Mouse (Mus musculus) cerebellum, adult 2 months (tissue): ENCODE measurements around the gene Gm28051. TPM values are rescaled to one million over a fixed set of nuclear protein-coding genes. Genes with fewer than 3 reads are reported as not detected.

Experiments
- DNase-seq, 2 experiments: peaks; one replicate each; pipeline ENCODE4 v3.0.0; 2021
- H3K27ac ChIP-seq: fragments of 200-500 bp; 2 replicates; pipeline ENCODE4 v1.5.1; 2012; ENCODE audit warnings: low read length, control low read depth, inconsistent platforms; ENCODE audit not compliant: insufficient read depth
- H3K27me3 ChIP-seq: fragments of 200-500 bp; 2 replicates; pipeline ENCODE4 v1.6.1; 2012; ENCODE audit warnings: inconsistent platforms, mild to moderate bottlenecking, low read length, moderate library complexity; ENCODE audit not compliant: control insufficient read depth, insufficient read depth
- H3K4me1 ChIP-seq: fragments of 200-500 bp; 2 replicates; pipeline ENCODE4 v1.6.1; 2011; ENCODE audit warnings: low read length; ENCODE audit not compliant: control insufficient read depth, insufficient read depth
- H3K4me3 ChIP-seq: fragments of 200-500 bp; replicated peaks from 2 replicates; pipeline ENCODE3; 2011; ENCODE audit warnings: mild to moderate bottlenecking, low read depth, low read length, control low read depth; ENCODE audit not compliant: insufficient read depth
- CTCF ChIP-seq: fragments of 200-500 bp; IDR thresholded peaks from 2 replicates; pipeline ENCODE4 v1.5.1; 2011; ENCODE audit warnings: low read depth, mild to moderate bottlenecking, control low read depth, low read length, moderate library complexity, borderline replicate concordance; ENCODE audit not compliant: insufficient read depth
- POLR2A ChIP-seq: fragments of 200-500 bp; IDR thresholded peaks from 2 replicates; pipeline ENCODE4 v1.6.1; 2011; ENCODE audit warnings: low read length, control low read depth, borderline replicate concordance; ENCODE audit not compliant: insufficient read depth
- WGBS: fragments of 180-500 bp; shearing (Covaris S2); methylation state at CpG from one replicate; pipeline ENCODE4 v1.1.7; 2018; 5-methylcytosine and 5-hydroxymethylcytosine counted together
- polyA plus RNA-seq: library from polyadenylated mRNA; depleted of rRNA; stranded (reverse); fragments of >200 nt; gene quantifications from 2 replicates; pipeline ENCODE4 v1.2.3, GENCODE M21; 2012

Gene Gm28051
- polyA plus RNA-seq, 1 experiment: not detected

DNA sequence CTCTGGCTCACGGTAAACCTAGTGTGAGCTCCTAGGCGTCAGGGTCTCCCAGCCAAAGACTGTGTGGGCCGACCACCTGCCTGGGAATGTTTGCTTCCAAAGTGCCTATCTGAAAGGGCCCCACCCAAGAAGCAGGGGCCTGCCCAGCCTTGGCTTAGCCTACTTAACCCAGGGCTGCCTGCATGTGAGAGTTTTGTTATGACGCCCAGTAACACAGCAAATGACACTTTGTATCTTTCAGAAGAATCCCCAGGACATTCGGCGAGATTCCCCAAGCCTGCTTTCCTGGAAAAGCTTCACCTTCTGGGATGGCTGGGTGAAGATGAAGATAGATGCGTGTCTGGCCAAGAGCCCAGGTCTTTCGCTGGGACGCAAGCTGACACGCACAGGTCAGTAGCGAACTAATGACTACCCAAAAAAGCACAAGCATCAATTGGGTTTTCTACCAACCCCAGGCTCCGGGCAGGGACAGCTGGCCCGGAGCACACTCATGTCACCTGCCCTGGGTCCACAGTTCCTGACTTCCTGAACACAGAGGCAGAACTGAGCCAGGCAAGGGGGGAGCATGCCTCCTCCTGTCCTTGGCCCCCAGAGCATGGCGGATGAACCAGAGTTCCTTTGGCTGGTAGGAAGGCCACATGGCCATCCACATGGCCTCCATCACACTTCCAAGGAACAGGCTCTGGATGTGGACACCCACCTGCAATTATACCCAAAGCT is 60.8 kb downstream of the Gm28051 start:
- no peak overlapping the region for H3K4me3 ChIP-seq
- no peak overlapping the region for H3K27ac ChIP-seq
- WGBS: 29% methylated on average over 14 of the region's 14 CpGs
- TF ChIP-seq POLR2A: no peak
- no peak for TF ChIP-seq CTCF
- H3K27me3 ChIP-seq: no peaks in the 10 kb centered on the region
- peak in 1 of 2 experiments; percentile 55 for DNase-seq
- H3K4me1 ChIP-seq: peaks cover 69% of the 10 kb centered on the region

DNA sequence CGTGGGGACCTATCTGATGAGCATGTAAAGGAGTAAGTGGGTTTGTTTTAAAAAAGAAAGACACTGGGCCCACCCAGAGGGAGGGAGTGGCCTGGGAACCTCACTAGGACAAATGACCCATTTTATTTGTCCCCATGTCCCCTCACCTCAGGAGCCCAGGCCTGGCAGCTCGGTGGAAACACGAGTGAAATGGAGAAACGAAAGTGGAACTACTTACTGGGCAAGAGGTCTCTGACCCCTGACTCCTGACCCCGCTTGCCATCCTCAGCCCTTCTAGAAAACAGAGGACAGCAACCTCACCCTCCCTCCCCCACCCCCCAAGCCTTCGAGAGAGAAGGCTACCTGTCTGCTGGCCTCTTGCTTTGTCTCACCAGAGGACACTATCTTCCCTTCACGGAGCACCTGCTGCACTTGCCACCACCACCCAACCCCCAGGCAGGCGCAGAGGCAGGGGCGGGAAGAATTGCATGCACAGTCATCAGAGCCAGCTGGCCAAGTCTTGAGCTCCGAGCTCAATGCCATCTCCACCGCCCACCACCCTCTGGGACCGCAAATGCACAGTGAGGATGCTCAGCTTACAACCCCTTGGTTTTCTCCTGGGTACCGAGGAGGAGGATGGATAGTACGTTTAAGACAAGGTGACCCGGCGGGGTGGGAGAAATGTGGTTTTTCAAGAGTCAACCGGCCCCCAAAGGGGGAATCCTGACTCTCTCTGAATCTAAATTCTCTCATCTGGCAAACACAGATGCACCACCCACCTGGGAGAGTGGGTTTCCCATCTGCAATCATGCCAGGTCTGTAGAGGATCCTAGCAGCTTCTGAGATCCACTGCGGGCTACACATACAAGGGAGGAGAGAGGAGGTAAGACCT is 62.0 kb downstream of the Gm28051 start:
- no peaks in the 10 kb centered on the region for H3K27me3 ChIP-seq
- TF ChIP-seq CTCF: no peak
- TF ChIP-seq POLR2A: no peak
- peaks cover 74% of the 10 kb centered on the region for H3K4me1 ChIP-seq
- no peak overlapping the region for H3K4me3 ChIP-seq
- DNase-seq: no peak
- H3K27ac ChIP-seq: no peak overlapping the region
- WGBS: 42% methylated on average over 18 of the region's 18 CpGs

DNA sequence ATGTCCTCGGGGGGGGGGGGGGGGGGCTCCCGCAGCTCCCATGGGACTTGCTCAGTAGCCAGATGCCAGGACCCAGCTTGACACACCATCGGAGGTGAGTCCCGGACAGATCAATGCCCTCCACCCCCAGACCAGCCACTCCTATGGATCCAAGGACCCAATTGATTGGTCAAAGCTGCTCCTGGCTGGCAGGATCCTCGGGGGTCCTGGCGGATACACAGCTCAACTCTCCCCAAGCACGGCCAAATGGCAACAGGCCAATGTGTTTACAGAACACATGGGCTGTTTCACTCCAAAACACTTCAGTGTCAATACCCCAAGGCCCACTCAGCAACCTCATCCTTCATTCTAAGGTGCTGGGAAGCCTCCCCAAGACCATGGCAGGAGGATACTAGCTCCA is 65.8 kb downstream of the Gm28051 start:
- WGBS: 23% methylated on average over 5 of the region's 7 CpGs
- TF ChIP-seq POLR2A: no peak

DNA sequence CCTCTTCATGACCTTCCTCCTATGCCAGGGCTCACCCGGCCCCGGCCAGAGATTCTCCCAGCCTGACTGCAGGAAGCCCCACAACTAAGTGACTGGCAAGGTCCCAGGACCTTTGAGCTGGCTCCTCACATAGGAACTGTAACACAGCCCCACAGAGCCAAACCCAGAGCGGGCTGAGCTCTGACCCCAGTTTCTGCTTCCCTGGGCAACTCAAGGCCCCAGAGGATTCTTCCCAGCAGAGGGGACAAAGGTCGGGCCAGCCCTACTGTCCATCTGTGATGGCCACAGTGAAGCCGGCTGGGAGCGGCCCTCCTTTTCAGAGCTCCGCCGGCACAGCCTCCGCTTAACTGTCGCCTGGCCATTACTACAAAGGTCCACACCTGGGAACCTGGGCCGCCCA is 66.4 kb downstream of the Gm28051 start:
- 41% methylated on average over 11 of the region's 11 CpGs for whole genome bisulfite sequencing
- H3K27ac ChIP-seq: no peak overlapping the region
- TF ChIP-seq CTCF: no peak
- TF ChIP-seq POLR2A: no peak
- peaks cover 44% of the 10 kb centered on the region for H3K4me1 ChIP-seq
- peak in 1 of 2 experiments; percentile 53 for DNase-seq
- H3K27me3 ChIP-seq: no peaks in the 10 kb centered on the region
- no peak overlapping the region for H3K4me3 ChIP-seq

More for the DNA sequence above, 65.8 kb downstream of the Gm28051 start:
- no peak overlapping the region; the same call in 1 of the 2 replicates for H3K27ac ChIP-seq
- no peak for DNase-seq
- H3K27me3 ChIP-seq: no peaks in the 10 kb centered on the region
- H3K4me3 ChIP-seq: no peak overlapping the region
- H3K4me1 ChIP-seq: peaks cover 45% of the 10 kb centered on the region

DNA sequence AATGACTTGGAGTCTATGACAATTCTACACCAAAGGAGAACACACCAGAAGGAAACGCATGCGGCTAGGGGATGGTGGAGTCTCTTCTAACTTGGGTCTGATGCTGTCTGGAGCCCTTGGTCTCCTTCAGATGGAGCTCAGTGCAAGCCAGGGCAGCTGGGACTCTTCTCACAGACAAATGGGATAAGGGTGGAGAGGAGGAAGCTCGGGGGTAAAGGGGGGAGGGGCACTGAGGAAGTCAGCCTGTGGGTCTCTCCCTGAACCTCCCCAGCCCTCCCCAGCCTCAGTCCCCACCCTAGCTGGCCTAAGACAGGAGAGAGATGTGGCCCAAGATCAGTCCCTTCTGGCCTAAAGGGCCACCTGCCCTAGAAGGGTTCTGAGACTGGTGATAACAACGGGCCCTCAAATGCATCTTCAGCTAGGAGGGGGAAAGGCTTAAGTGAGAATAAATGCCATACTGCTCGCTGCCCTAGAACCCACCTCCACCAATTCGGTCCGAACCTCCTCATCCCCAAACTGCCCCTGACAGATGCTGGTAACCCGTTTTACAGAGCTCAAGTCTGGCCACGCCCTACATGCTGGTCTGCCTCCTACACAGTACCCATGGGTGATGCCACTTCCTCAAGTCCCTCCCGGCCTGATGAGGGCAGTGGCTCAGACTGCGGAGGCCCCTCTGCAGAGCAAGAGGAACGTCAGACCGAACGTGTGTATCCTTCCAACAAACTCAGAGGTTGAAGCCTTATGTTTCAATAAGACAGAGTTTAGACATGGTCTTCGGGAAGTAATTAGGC is 67.6 kb downstream of the Gm28051 start:
- WGBS: 86% methylated on average over 15 of the region's 15 CpGs
- TF ChIP-seq CTCF: no peak
- no peak for TF ChIP-seq POLR2A
- no peak overlapping the region for H3K27ac ChIP-seq

DNA sequence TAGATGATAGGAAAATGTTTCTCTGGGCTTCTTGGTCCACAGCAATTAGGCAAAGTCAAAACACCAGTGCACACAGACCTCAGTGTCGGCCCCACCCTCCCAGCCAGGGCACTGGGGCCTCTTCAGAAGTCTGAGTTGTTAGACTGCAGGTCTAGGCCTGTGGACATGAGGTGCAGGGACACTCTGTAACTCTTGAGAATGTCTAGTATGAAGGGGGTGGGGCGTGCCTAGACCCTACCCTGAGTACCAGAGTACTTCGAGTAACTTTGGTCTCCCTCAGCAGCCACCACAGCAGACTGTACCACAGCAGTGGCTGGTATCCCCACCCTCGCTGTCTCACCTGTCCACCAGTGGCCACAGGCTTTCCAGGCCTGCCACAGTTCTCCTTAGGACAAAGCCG is 71.2 kb downstream of the Gm28051 start:
- Histone ChIP-seq H3K27ac (no peak overlapping the region), H3K27me3 (no peaks in the 10 kb centered on the region), H3K4me3 (no peak overlapping the region), H3K4me1 (peaks cover 58% of the 10 kb centered on the region)
- TF ChIP-seq POLR2A: no peak
- DNase-seq: no peak
- WGBS: 95% methylated on average over 5 of the region's 5 CpGs

More for the DNA sequence above, 67.6 kb downstream of the Gm28051 start:
- no peaks in the 10 kb centered on the region for H3K27me3 ChIP-seq
- H3K4me1 ChIP-seq: peaks cover 45% of the 10 kb centered on the region
- H3K4me3 ChIP-seq: no peak overlapping the region
- DNase-seq: no peak

GRCm38 (mm10) chr12:102685523-102685931 is 72.0 kb downstream of the Gm28051 start:
- WGBS: 34% methylated on average over 9 of the region's 9 CpGs
- no peak for DNase-seq
- no peak for TF ChIP-seq CTCF
- no peak for TF ChIP-seq POLR2A
- Histone ChIP-seq H3K27me3 (no peaks in the 10 kb centered on the region), H3K4me1 (peaks cover 61% of the 10 kb centered on the region), H3K27ac (peak overlapping the region; percentile 8), H3K4me3 (no peak overlapping the region)
